Comparison of ENCODE assay signal across 14 mouse cellular contexts in the genomic region with DNA sequence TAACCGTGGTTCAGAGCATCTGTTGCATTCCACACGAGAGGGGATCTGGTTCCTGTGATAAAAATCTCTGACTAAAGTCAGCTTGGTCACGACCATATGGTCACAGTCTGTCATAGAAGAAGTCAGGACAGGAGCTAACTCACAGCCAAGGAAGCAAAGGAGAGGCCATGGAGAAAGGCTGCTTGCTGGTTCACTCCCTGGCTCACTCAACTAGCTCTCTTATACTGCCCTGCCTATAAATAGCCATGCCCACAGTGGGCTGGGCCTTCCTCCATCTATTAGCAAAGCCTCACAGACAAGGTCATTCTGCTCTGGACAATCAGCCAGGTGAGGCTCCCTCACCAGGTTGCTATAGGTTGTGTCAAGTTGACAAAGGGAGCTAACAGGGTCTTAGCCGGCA.
A peak's percentile ranks its signal among the peaks of the same experiment; 100 is the strongest.
DNase-seq lines count a peak whose midpoint lies in the region; ATAC-seq lines count a peak whose summit lies in the region.
"Had no signal": no experiment of that assay in that cellular context is flagged by ENCODE, and none has a peak within 500 bp of the region (broad histone marks: within the 10 kb centered on the region; RNA-seq: fewer than 3 reads in every experiment).

No protein-coding gene starts in this region.

- no peak; the same call in 1 of the 2 replicates for ATAC-seq in kidney, embryonic 14.5 days (ENCODE audit: low FRiP score, low TSS enrichment)
- ATAC-seq in kidney, embryonic 16.5 days (ENCODE audit: low FRiP score, low TSS enrichment): peak; percentile 39; the same call in 1 of the 2 replicates

- H3K9me3 ChIP-seq in kidney, embryonic 14.5 days (ENCODE audit: control insufficient read depth, low read length): no peaks in the 10 kb centered on the region
- no peaks in the 10 kb centered on the region for H3K9me3 ChIP-seq in kidney, embryonic 16.5 days (ENCODE audit: low read length)
- H3K9me3 ChIP-seq: lung, embryonic 15.5 days had no signal

- H3K27me3 ChIP-seq in kidney, embryonic 14.5 days (ENCODE audit: control insufficient read depth, insufficient read depth, low read length): no peaks in the 10 kb centered on the region
- H3K27me3 ChIP-seq in kidney, embryonic 16.5 days (ENCODE audit: insufficient read depth, low read length): no peaks in the 10 kb centered on the region
- H3K27me3 ChIP-seq: lung, embryonic 15.5 days had no signal

- no peak overlapping the region for H3K4me3 ChIP-seq in kidney, embryonic 14.5 days (ENCODE audit: low read length)
- H3K4me3 ChIP-seq in kidney, embryonic 16.5 days (ENCODE audit: low read length): no peak overlapping the region
- H3K4me3 ChIP-seq: lung, embryonic 15.5 days; myocyte had no signal

- no peak overlapping the region for H3K4me2 ChIP-seq in kidney, embryonic 14.5 days (replicated peaks; ENCODE audit: low read depth, low read length)
- no peak overlapping the region for H3K4me2 ChIP-seq in kidney, embryonic 16.5 days (replicated peaks; ENCODE audit: low read depth, low read length)
- H3K4me2 ChIP-seq: hindbrain, embryonic 14.5 days; liver, embryonic 11.5 days; lung, embryonic 15.5 days had no signal

- H3K27ac ChIP-seq in kidney, embryonic 14.5 days (ENCODE audit: low read depth, low read length): no peak overlapping the region
- H3K27ac ChIP-seq in kidney, embryonic 16.5 days (ENCODE audit: low read length): peak overlapping the region; percentile 67; the same call in 1 of the 2 replicates
- H3K27ac ChIP-seq: hindbrain, embryonic 14.5 days; lung, embryonic 15.5 days had no signal

- H3K4me1 ChIP-seq in kidney, embryonic 14.5 days (ENCODE audit: control insufficient read depth, insufficient read depth, low read length): no peaks in the 10 kb centered on the region
- peaks cover 10% of the 10 kb centered on the region; the same call in 1 of the 2 replicates for H3K4me1 ChIP-seq in kidney, embryonic 16.5 days (ENCODE audit: insufficient read depth, low read length)
- H3K4me1 ChIP-seq: lung, embryonic 15.5 days had no signal

- no peak overlapping the region for H3K9ac ChIP-seq in kidney, embryonic 14.5 days (ENCODE audit: low read depth, low read length)
- H3K9ac ChIP-seq in kidney, embryonic 16.5 days (replicated peaks; ENCODE audit: low read length): no peak overlapping the region
- H3K9ac ChIP-seq: hindbrain, embryonic 14.5 days; lung, embryonic 15.5 days had no signal

- peak; percentile 32 for DNase-seq in kidney, adult 11 months
- peak; percentile 44 for DNase-seq in cerebellum, adult 11 months
- DNase-seq in cerebellum, postnatal 10 days: peak; percentile 62 to 68
- DNase-seq in right cerebral cortex, postnatal 4 days: no peak
- no peak for DNase-seq in thymus, postnatal 25 days
- DNase-seq in layer of hippocampus, postnatal 10 days (ENCODE audit: low spot score in 2 of 2): no peak
- DNase-seq: adrenal gland, postnatal 10 days; heart, adult 18-20 months had no signal

- WGBS in kidney, embryonic 14.5 days: 24% methylated on average over 4 of the region's 4 CpGs
- WGBS in kidney, embryonic 16.5 days: 34% methylated on average over 4 of the region's 4 CpGs

- H3K36me3 ChIP-seq in kidney, embryonic 14.5 days (ENCODE audit: control insufficient read depth, insufficient read depth, low read length): no peaks in the 10 kb centered on the region
- no peaks in the 10 kb centered on the region for H3K36me3 ChIP-seq in kidney, embryonic 16.5 days (ENCODE audit: insufficient read depth, low read length)
- H3K36me3 ChIP-seq: lung, embryonic 15.5 days had no signal

Comparison
In these comparisons a context has a peak if more than half of its experiments do, and no peak if none do; other contexts are left out.
1. DNase-seq: peak in kidney, adult 11 months (single experiment), cerebellum, adult 11 months (single experiment) and cerebellum, postnatal 10 days (2 of 2); none in right cerebral cortex, postnatal 4 days (single experiment), thymus, postnatal 25 days (single experiment) and layer of hippocampus, postnatal 10 days (0 of 2).